Mouse (Mus musculus) large intestine, adult 2 months (tissue): Measurements from ENCODE around the gene Prn. TPM values are rescaled to one million over a fixed set of nuclear protein-coding genes. Genes with fewer than 3 reads are reported as not detected.

Experiments
- DNase-seq: peaks from one replicate; pipeline ENCODE4 v3.0.0-alpha.2; 2012; ENCODE audit warnings: low read depth, low spot score
- WGBS: fragments of 180-500 bp; shearing (Covaris S2); methylation state at CpG from one replicate; pipeline ENCODE4 v1.1.7; 2018; 5-methylcytosine and 5-hydroxymethylcytosine counted together
- polyA plus RNA-seq: library from polyadenylated mRNA; depleted of rRNA; stranded (reverse); fragments of >200 nt; gene quantifications from 2 replicates; pipeline ENCODE4 v1.2.3, GENCODE M21; 2012

The Prn gene
- polyA plus RNA-seq, 1 experiment: not detected

GRCm38 (mm10) chr2:131945765-131946164 is 36.0 kb downstream of the Prn start:
- WGBS: 79% methylated on average over 6 of the region's 6 CpGs
- DNase-seq: no peak

GRCm38 (mm10) chr2:131946351-131946750 is 36.6 kb downstream of the Prn start:
- 73% methylated on average over 16 of the region's 16 CpGs for WGBS
- no peak for DNase-seq

DNA sequence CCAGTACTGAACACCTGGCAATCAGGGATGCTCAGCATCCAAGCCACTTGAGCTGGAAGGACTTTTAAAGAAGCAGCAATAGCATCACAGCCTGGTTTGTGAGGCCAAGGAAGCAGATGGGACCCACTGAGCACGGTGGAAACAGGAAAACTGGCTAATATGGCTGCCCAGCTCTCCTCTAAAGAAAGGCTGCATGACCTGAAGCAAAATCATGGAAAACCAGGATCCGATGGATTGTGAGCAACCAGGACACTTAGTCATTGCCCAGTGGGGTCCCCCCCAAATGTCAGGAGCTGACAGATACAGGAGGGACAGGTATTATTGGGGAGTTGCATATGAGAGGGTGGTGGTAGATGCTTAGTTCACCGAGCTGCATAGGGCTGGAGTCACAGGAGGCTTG is 38.4 kb downstream of the Prn start:
- 72% methylated on average over 3 of the region's 3 CpGs for WGBS
- no peak for DNase-seq

DNA sequence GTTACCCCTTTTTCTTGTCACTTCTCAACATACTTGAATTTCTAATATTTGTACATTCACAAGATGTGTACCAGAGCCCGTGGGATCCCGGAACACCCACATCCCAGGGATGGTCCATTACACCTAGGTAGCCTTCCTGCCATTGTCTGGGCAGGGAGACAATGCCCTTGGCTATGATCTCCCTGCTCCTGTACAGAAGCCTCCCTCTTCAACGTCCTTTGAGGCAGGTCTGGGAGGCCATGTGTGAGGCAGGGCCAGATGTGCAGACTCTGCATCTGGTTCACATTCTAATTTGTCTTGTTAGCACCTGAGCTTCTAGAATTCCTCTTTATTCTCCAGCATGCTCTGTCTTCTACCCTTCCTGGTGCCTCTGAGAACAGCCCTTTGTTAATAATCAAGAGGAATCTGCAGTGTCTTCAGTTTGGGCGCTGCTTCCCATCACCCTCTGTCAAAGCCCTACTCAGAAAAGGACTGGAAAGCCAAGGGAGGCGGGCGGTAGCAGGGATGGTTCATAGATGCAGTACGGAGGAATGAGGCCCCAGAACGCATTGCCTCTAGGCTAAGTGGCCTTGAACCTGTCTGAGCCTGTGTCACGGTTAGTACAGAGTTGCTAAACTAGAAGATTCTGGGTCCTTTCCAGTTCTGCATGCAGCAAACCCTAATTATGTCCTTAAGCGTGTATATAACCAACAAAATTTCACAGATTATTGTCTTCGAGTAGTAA is 39.3 kb downstream of the Prn start:
- no peak for DNase-seq
- 68% methylated on average over 11 of the region's 11 CpGs for WGBS

- 35% methylated on average over 9 of the region's 9 CpGs for WGBS
- no peak for DNase-seq
Measured at GRCm38 (mm10) chr2:131949767-131950597, 40.2 kb downstream of the Prn start.

DNA sequence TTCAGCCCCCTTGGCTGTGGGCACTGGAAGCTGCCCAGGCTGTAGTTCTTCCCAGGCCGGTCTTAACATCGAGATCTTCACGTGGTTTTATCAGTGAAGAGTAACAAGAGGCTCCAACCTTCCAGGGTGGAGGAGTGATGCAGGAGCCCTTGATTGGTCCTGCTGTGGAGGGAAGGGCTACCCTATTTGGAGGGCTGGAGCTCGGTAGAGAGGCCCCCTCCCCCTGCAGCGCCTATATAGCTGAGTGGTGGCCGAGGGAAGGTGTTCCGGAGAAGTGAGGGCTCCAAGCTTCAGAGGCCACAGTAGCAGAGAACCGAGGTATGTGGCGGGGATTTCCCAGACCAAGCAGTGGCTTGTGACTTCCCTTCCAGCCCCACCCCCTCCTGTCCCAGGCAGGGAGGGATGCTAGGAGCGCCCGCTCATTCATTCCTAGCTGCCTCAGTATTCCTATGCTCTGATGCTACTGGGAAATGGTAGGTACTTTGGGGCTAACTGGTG is 40.9 kb downstream of the Prn start, which contains the start of gene Prnd:
Gene Prnd (plus strand): TSS at position 264 of the 498 bp plus-strand sequence.
- DNase-seq: no peak
- 11% methylated on average over 11 of the region's 11 CpGs for WGBS

DNA sequence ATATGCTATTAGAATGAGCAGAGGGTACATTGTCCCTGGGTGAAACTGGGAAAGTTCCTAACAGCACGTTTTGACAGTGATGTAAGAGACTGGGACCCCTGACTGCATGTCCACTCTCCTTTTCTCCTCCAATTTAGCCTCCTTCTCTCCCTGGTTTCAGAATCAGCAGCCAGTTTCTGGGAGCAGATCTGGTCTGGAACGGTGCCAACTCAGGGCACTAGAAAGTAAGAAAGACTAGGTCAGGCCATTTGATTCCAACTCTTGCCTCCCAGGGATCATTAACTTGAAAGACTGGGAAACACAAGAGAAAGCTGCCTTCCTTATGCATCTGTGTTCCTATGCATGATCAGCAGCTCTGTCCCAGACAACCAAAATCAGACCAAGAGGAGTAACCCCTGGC is 42.7 kb downstream of the Prn start:
- 52% methylated on average over 2 of the region's 2 CpGs for WGBS

DNA sequence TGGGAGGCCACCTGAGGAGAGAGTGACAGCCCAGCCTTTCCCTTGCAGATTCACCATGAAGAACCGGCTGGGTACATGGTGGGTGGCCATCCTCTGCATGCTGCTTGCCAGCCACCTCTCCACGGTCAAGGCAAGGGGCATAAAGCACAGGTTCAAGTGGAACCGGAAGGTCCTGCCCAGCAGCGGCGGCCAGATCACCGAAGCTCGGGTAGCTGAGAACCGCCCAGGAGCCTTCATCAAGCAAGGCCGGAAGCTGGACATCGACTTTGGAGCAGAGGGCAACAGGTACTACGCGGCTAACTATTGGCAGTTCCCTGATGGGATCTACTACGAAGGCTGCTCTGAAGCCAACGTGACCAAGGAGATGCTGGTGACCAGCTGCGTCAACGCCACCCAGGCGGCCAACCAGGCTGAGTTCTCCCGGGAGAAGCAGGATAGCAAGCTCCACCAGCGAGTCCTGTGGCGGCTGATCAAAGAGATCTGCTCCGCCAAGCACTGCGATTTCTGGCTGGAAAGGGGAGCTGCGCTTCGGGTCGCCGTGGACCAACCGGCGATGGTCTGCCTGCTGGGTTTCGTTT is 43.3 kb downstream of the Prn start:
- WGBS: 15% methylated on average over 29 of the region's 29 CpGs
- DNase-seq: no peak

More for the DNA sequence above, 42.7 kb downstream of the Prn start:
- DNase-seq: no peak

- DNase-seq: no peak
- WGBS: 89% methylated on average over 4 of the region's 4 CpGs
Measured at GRCm38 (mm10) chr2:131953711-131954110, 44.0 kb downstream of the Prn start.

DNA sequence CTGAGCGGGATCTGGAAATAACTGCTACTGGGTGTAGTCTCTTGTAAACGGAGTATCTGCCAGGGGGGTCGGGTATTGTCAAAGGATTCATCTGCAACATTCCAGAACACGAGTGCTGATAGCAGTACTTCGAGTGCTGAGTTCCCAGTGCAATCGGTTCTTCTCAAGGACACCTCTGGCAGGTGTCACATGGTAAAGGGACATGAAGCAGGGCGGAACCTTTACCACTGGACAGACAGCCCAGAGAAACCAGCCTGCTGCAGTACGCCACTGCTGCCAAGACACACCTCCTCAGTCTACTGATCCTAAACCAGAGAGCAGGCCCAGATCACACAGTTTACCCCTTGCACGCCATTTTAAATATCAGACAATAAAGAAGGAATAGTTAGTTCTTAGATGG is 45.1 kb downstream of the Prn start:
- peak; percentile 35 for DNase-seq
- WGBS: 29% methylated on average over 9 of the region's 9 CpGs

DNA sequence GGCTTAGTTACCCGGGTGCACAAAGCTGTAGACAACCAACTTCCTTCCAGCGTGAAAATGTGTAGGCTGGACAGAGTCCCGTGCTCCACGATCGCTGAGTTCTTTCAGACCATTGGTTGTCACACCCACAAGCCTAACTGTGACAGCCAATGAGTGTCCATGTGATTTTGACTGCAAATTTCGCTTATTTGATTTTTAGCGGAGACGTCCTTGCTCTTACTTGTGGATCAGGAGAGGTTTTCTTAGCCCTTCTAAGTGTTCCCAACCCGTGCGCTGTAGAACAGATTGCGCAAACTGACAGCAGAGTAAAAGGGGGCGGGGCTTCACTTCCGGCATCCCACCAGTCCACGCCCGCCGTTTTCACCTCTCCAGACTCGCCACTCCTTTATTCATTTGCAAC is 45.5 kb downstream of the Prn start:
- DNase-seq: peak; percentile 36
- WGBS: 5% methylated on average over 17 of the region's 17 CpGs

- DNase-seq: no peak
- 89% methylated on average over 7 of the region's 7 CpGs for WGBS
Measured at GRCm38 (mm10) chr2:131956336-131957256, 46.8 kb downstream of the Prn start.

DNA sequence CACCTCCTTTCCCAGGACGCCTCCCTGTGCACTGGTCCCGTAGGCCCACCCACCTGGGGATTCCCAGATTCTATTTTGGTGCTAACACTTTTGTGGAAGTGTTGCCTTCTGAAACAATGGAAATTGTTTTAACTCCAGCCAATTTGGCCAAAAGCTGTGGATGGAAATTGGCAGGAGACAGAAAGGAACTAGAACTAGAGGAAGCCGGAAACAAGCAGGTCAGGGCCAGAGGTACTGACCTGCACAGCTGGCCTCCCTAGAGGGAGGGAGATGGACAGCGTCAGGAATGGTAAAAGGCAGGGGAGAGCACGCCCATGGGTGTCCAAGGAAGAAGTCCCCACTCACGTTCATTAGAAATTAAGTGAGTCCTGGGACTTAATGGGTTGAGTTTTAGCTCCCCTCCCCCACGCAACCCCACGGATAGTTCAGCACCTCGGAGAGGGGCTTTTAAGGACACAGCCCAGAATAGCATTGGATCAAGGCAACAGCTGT is 48.0 kb downstream of the Prn start:
- DNase-seq: no peak
- 47% methylated on average over 9 of the region's 9 CpGs for WGBS

DNA sequence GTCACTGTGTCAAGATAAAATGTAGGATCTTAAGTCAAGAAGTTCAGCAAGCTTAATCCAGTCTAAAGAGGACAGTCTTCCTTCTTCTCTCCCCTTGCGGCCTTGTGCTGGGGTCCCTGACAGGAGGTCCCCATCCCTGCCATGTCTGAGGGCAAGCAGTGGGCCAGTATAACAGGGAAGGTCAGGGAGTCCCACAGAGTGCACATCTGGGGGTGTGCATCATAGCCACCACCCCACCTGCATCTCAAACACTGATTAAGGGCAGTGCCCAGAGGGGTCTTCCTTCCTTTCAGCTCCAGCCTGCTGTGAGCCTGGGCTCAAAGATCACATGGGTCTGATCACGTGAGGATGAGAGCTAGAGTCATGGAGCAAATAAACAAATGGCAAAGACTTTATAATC is 51.9 kb downstream of the Prn start:
- no peak for DNase-seq
- WGBS: 51% methylated on average over 2 of the region's 2 CpGs

DNA sequence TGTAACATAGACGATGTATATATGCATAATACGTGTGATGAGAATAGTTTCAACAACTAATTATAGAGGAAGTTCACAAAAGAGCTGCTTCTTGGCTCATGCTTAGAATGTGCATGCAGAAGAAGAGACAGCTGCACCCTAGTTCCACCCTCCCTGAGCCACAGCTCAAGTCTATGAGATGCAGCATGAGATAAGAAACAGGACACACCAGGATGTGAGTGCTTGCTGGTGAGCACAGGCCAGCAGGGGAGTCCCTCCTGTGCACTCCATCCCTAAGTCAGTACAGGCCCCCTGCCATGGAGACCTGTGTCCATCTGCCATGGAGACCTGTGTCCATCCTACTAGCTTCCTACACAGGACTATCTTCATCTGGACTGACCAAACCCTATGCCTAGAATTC is 60.8 kb downstream of the Prn start:
- WGBS: 93% methylated on average over 2 of the region's 2 CpGs
- DNase-seq: no peak

- DNase-seq: no peak
- WGBS: 48% methylated on average over 4 of the region's 4 CpGs
Measured at GRCm38 (mm10) chr2:131971098-131971497, 61.3 kb downstream of the Prn start.

GRCm38 (mm10) chr2:131976663-131977062 is 66.9 kb downstream of the Prn start:
- 37% methylated on average over 3 of the region's 3 CpGs for WGBS
- DNase-seq: no peak

GRCm38 (mm10) chr2:131980866-131981265 is 71.1 kb downstream of the Prn start:
- no peak for DNase-seq
- 44% methylated on average over 9 of the region's 9 CpGs for WGBS

DNA sequence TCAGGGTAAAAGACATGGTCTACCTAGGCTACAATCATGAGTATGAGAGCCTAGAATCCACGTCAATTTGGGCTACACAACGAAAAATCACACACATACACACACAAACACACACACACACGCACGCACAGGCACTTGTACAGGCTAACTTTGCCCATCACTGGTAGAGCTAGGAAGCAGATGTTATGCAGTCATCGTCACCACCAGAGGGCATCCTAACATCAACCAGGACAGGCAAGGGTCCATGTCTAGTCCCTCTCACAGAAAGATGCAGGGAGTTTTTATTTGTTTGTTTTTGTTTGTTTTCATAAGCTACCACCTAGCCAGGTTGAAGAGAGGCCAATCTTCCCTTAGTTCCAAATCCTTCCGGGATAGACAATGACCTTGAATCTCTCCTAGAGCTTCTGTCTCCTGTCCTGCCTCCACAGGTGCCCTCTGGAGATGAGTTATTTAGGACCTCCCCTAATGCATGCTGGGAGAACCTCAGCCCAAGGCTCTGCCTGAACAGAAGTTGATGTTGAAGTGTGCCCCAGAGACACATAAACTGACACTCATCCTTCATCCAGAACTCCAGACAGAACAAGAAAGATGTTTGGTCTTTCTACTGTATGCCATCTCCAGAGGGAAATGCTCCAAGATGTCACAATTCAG is 72.9 kb downstream of the Prn start:
- 5% methylated on average over 6 of the region's 6 CpGs for WGBS
- peak; percentile 16 for DNase-seq
